Mouse (Mus musculus) large intestine, adult 2 months (tissue): ENCODE measurements around the gene Dhx30. TPM values are rescaled to one million over a fixed set of nuclear protein-coding genes. Genes with fewer than 3 reads are reported as not detected.
"Not testable (repeated sequence)": the region's sequence is repeated elsewhere in the genome, so short reads cannot be mapped to it uniquely, and the experiment has no call there.

Experiments
- DNase-seq: peaks from one replicate; pipeline ENCODE4 v3.0.0-alpha.2; 2012; ENCODE audit warnings: low read depth, low spot score
- WGBS: fragments of 180-500 bp; shearing (Covaris S2); methylation state at CpG from one replicate; pipeline ENCODE4 v1.1.7; 2018; 5-methylcytosine and 5-hydroxymethylcytosine counted together
- polyA plus RNA-seq: library from polyadenylated mRNA; depleted of rRNA; stranded (reverse); fragments of >200 nt; gene quantifications from 2 replicates; pipeline ENCODE4 v1.2.3, GENCODE M21; 2012

Gene Dhx30
- polyA plus RNA-seq, 1 experiment = 56.5 TPM

DNA sequence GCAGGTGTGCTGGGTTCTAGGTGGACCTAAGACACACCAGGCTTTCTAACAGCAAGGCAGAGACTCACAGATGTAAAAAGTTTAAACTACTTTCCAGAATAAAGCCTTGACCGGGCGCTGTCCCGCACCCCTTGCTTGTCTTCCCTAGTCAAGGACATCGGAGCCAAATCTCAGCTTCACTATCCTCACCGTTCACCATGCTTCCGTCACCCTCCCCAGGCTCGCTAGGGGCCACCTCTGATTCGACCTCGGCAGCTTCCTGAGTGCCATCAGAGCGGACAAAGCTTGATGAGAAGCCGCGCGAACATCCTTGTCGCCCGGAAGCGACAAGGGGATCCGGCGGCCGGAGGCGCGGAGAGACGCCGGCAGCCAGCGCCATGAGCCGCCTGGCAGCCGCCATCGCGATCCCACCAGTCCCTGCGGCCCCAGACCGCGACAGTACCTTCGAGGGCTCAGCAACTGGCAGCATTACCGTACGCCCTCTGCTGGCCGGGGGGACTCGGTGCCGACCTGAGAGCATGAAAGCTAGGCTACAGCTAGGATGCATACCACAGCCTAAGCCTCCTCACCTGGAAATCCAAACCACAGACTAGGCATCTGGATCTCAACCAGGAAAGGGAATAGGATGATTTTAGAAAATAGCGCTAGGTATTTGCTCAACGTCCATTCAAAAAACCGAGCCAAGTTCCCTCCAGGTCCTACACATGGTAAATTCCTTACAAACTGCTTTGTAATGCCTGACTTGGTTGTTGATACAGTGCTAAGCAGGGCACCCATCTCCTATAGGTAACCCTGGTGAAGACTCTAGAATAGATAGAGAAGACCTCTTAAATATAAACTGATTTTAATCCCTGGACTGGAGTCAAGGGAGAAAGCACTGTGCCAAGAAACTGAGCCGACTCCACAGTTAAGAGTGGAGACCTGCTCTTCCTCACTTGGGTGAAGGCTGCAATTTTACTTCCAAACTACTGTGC is 16.7 kb downstream of the Dhx30 start:
- 2% methylated on average over 41 of the region's 41 CpGs for WGBS
- peak; percentile 82 for DNase-seq

DNA sequence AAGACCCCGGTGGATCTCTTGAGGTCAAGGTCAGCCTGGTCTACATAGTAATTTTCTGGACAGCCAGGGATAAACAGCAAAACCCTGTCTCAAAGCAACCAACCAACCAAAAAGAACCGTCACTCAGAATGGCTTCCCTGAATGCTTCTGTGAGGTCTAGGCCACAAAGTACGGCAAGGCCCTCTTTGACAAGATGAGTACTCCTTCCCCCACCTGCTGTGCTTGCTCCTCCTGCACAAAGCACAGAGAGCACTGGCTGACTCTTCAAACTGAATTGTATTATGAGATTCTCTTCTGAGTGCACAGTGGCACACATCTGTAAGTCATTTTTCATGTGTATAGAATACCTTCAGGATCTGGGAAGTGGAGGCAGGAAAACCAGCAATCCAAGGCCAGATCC is 19.8 kb downstream of the Dhx30 start:
- WGBS = 89% methylated on average over 3 of the region's 3 CpGs
- no peak for DNase-seq

DNA sequence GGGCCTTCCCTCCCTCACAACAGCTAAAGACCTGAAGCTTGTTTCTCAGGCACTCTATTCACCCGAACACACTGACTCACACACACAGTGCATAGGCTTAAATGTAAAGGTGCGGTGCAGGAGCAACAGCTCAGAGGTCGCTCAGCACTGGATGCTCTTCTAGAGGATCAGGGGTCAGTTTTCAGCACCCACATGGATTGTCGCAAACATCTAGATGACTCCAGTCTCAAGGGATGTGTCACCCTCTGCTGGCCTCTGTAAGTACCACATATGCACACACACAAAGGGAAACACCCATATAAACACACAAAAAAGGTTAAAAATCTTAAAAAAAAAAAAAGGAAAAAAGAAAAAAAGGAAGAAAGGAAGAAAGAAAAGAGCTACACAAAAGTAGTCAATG is 22.9 kb downstream of the Dhx30 start:
- no peak for DNase-seq

DNA sequence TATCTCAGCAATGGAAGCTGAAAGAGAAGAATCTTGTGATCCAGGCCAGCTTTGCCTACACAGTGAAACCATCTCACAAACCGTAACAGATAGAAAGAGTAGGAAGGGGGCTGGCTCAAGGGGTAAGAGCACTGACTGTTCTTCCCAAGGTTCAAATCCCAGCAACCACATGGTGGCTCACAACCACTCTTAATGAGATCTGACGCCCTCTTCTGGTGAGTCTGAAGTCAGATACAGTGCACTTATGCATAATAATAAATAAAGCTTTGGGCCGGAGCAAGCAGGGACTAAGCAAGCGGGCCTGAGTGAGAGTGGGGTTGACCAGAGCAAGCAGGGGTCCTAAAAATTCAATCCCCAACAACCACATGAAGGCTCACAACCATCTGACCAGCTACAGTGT is 24.3 kb downstream of the Dhx30 start:
- no peak for DNase-seq
- WGBS = 84% methylated on average over 4 of the region's 4 CpGs

More for the DNA sequence above, 22.9 kb downstream of the Dhx30 start:
- 97% methylated on average over 4 of the region's 4 CpGs for WGBS

DNA sequence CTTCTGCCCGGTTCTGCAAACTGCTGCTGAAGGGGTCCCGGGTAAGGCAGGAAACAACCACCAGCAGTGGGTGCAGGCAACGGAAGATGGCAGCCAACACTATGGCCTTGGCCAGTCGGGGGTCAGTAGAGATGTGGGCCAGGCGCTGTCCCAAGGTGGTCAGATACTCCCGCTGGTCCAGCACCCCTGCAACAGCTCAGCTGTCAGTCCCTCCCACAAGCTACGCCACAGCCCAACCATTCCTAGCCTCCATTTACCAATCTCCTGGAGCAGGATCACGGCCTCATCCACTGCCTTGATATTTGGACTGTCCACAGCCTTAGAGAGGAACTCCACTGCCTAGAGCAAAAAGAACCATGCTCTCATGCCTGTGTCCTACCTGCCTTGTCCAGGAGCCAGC is 31.9 kb downstream of the Dhx30 start:
- WGBS = 90% methylated on average over 8 of the region's 8 CpGs
- DNase-seq = no peak

DNA sequence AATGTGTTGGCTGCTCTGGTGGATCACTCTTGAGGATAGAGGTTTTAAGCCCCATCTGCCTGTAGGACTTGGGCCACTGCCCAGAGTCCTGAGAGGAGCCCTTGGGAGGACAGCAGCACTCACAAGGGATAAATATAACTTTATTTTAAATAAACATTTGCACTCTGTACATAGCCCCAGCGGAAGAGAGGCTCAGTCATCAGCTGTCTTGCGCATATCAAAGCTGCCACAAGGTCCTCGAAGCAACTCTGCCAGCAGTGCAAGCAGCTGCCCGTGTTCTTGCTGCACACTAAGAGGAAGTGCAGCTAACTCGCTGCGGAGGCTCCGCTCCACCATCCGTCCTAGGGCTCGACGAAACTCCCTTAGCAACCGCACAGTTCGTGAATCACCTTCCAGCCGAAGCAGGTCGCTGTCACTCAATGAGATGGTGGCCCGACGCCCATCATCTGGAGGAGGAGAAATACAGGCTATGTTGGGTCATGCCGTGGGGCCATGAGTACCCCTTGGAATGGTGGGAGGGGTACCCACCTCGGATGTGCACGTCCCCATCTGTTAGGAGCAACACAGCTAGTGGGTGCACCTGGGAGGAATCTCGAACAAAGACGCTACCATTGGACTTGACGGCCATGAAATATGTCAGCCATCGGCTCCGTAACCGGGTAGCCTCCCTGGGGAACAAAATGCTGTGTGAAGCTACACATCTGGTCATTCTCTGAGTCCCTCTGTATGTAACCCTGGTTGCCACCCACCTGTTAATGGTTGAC is 33.2 kb downstream of the Dhx30 start:
- WGBS = 74% methylated on average over 25 of the region's 25 CpGs
- no peak for DNase-seq

DNA sequence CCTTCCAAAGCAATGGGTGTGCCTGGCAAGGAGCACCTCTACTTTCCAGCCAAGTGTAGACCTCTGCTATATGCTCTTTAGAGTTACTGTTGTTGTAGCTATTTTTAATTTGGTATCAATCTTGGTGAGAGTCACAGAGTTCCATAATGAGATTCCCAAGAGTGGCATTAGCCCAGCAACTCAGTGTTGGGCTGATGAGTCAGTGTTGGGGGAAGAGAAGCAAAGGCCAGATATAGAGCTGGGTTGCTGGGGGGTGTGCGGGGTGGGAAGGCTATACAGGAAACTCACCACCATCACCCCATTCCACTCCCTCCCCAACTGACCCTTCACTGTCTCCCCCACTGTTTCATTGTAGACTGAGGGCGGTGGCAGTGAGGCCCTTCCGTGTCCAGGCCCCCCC is 36.6 kb downstream of the Dhx30 start:
- 87% methylated on average over 3 of the region's 3 CpGs for WGBS
- DNase-seq = no peak

DNA sequence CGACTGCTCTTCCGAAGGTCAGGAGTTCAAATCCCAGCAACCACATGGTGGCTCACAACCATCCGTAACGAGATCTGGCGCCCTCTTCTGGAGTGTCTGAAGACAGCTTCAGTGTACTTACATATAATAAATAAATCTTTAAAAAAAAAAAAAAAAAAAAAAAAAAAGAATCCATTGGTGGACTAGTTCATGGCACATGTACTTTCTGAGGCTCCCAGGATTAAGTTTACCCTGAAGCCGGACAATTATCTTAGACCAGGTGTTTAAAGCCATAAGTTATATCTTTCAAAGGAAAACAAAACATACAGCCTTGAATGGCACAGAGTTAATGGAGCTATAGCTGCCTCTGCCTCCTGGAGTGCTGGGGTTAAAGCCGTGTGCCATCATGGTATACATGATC is 41.2 kb downstream of the Dhx30 start:
- WGBS = 69% methylated on average over 6 of the region's 7 CpGs

DNA sequence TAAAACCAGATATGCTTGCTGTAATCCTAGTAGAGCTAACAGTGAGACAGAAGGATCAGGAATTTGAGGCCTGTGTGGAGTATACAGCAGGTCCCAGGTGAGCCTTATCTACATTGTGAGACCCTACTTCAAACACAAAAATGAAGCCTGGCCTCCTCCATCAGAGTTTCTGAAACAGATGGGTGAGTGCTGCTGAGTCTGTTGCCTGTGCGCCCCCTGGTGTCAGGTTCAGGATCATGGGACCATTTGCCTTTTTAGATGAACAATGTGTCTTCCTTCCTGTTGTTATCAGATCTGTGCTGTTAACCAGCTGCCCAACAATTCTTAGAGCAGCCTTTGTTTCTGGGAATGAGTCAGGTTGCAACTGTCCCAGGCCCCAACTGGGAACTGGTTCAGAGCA is 45.8 kb downstream of the Dhx30 start:
- 13% methylated on average over 1 of the region's 1 CpGs for WGBS
- DNase-seq = peak; percentile 22

More for the DNA sequence above, 41.2 kb downstream of the Dhx30 start:
- not testable (repeated sequence) for DNase-seq

DNA sequence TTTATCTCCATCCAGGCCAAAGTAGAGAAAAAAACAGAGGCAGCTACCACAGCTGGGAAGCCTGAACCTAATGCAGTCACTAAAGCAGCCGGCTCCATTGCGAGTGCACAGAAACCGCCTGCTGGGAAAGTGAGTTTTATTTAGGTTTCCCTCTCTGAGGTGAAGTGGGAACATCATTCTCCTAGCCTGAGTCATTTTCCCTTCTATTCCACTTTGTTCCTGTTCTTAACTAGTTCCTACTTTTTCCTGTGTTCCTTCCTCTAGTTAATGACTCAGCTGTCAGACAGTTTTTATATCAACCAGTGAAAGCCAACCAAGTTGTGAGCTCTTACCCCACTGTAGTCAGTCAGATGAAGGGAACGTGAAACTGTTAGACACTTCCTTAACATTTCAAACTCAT is 46.6 kb downstream of the Dhx30 start:
- DNase-seq = no peak
- WGBS = 73% methylated on average over 4 of the region's 4 CpGs

DNA sequence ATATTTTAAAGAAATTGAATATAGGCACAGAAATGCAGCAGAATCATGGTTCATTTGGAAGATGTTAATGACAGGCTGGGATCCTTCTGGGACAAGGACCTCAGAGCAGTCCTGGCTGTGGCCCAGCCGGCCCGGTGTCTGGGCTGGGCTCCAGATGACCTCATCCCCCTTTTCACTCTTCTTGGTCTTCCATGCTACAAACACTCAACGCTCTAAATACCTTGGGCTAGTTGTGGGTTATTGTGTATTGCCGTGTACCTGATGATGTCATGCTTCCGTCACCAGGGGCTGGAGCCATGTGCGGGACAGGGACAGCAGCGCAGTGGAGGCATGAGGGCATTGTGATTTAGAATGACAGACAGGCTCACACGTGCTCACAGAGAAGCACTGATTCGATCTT is 47.3 kb downstream of the Dhx30 start:
- 63% methylated on average over 9 of the region's 9 CpGs for WGBS
- no peak for DNase-seq

DNA sequence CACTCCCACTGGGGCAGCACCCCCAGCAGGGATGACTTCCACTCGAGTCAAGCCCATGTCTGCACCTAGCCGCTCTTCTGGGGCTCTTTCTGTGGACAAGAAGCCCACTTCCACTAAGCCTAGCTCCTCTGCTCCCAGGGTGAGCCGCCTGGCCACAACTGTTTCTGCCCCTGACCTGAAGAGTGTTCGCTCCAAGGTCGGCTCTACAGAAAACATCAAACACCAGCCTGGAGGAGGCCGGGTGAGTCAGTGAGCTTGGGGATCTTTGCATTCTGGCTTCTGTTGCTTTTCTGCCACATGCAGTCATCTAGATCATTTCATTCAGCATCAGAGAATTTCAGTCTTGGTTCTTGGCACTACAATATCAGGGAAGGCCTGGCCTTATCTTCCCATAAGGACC is 48.9 kb downstream of the Dhx30 start:
- 92% methylated on average over 6 of the region's 6 CpGs for WGBS
- no peak for DNase-seq

DNA sequence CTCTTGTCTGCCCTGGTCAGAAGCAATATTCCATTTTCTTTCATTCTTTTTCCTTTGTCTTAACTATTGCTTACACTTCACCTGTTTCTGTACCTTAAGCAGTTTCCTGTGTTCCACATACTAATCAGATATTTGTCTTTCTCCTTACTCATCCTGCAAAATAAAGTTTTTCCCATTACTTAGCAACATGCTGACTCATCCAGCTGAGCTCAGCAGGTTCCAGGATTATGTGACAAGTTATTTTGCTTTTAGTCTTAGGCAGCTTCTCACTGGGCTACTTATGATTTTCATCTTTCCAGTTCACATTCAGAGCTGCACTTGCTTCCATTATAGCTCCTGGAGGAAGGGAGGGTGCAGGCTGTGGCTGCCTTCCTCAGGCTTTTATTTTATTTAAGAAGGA is 53.0 kb downstream of the Dhx30 start:
- no peak for DNase-seq

DNA sequence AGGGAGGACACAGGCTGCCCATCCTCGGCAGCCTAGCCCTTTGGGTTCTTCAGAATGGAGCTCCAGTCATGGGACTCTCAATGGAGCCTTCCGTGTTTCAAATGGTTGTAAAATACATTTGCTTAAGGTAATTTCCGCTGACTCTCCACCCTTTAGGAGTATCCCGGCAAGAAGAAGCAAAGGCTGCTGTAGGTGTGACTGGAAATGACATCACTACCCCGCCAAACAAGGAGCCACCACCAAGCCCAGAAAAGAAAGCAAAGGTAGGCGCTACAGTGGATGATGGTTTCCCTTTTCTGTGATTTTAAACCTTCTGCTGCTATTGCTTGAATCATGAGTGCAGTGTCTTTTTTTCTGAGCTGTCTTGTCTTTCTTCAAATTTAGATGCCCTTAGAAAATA is 54.8 kb downstream of the Dhx30 start:
- WGBS = 71% methylated on average over 6 of the region's 6 CpGs
- DNase-seq = no peak

DNA sequence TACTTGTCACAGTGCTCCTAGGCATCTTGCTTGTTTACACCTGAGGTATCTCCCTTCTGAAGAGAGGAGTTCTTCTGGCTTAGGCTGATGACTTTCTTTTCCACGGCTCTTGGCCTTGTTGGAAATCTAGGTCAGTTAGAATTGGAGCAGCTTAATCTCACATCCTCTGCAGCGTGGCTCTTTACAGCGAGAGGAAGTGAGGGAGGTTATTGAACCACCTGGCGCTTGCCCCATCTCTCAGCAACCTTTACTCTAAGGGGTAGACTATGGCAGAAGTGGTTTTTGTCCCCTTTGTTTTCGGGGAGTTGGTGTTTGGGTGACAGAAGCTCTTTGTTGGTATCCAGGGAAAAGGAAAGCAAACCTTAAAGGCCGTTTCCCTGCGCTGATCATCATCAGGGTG is 55.2 kb downstream of the Dhx30 start:
- 86% methylated on average over 7 of the region's 7 CpGs for WGBS
- no peak for DNase-seq

DNA sequence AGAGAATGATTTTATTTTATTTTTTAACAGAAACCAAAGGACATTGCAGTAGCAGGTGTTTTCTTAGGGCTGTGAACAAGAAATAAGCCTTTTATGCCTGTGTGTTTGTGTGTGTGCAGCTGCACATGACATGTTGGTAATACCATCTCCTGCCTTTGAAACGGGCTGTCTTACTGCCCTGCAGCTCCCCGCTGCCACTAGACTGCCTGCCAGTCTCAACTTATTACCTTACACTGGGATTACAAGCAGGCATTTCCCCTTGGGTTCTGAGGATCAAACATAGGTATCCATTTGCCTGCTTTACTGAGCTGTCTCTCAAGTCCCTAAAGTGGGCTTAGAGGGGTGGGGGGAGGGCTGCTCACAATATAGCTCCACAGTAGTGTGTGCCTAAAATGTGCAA is 56.9 kb downstream of the Dhx30 start:
- no peak for DNase-seq
- WGBS = 79% methylated on average over 2 of the region's 2 CpGs

DNA sequence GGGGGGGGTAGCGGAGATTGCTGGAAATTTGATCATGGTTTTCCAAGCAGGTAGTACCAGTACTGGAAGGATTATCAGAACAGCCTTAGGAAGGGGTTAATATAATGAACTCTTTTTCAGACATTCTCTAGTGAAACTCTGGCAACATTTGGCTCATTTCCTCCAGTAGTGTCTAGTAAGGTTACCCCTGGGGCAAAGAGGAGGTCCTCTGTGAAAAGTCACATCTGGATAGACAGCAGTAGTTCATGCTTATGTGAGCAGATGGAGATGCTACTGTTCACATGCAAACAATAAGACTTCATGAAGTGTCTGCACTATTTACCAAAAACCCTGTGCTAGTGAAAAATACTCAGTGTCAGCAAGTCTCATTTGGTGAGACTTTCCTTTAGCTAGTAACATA is 60.4 kb downstream of the Dhx30 start:
- no peak for DNase-seq

DNA sequence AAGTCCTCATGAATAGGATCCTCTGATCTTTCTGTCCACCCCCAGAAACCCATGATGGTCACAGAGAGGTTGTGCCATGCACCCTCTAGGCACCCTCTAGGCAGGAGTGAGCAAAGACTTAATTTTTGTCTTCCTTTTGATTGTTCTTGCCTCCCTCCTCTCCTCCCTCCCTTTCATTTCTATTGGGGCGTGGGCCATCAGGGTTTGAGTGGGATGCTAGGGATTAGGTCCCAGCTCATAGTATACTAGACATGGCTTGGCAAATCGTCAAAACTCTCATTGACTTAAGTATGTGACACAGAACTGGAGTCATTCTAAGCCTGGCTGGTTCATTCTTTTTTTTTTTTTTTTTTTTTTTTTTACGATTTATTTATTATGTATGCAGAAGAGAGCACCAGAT is 62.8 kb downstream of the Dhx30 start:
- no peak for DNase-seq
- 51% methylated on average over 3 of the region's 3 CpGs for WGBS

More for the DNA sequence above, 60.4 kb downstream of the Dhx30 start:
- WGBS = 91% methylated on average over 1 of the region's 1 CpGs

DNA sequence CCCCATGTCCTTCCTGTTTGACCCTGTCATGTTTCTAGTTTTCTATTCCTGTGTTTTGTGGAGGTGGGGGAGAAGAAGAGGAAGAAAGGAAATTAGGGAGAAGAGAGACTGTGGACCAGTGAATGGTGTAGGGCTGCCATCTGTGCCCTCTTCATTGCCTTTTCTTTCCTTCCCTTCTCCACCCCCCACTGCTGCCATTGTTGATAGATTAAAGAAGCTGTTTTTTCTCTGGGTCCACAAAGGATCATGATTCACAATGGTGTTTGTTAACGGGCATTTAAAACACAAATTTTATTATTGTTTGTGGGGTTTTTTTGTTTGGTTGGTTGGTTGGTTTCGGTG is 63.6 kb downstream of the Dhx30 start:
- no peak for DNase-seq
- 94% methylated on average over 2 of the region's 2 CpGs for WGBS

DNA sequence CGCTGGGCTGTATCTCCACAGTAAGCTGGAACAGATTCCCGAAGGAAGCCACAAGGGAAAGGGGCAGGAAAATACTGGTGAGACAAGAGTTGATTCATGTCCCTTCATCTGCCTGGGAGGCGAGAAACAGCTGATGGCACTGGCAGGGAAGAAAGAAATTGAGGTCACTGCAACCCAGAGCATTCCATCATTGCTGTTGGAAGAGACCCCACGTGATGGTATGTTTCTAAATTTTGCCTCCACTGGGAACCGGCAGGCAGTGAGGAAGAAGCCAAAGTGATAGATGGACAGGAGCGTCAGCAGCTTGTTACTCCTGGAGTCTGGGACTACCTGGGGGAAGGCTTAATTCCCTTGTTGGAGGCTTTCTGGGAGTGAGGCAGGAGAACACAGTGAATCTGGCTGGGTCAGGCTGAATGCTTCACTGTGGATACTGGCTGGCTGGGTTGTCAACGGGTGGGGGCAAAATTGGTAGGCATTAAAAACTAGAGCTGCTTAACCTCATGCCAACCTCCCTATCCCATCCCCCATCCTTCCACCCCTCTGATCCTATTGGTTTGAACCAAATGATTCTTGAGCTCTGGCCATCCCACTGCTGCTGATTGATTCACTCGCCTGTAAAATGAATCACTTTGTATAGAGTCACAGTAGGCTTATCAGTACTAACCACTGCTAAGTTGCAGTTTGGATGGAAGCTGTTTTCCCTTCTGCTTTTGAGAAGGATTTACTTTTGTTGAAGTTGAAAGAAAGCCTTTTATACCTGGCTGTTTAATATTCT is 64.1 kb downstream of the Dhx30 start:
- 78% methylated on average over 8 of the region's 8 CpGs for WGBS
- DNase-seq = no peak
